Mouse (Mus musculus): ENCODE measurements around the gene Hip1r. TPM values are rescaled to one million over a fixed set of nuclear protein-coding genes. Genes with fewer than 3 reads are reported as not detected.

Hip1r gene
- polyA plus RNA-seq, 1 experiment from 2014 or later = 62.0 TPM

- POLR2A ChIA-PET = interaction anchor here (1.5 to 3.8 kb wide), 2 partner anchors 74 to 82 kb away, joined by 4 to 12 read pairs; no protein-coding TSS in a partner anchor
- no peak for DNase-seq (ENCODE audit: low read depth, low spot score)
- CTCF ChIA-PET = interaction anchor here (6.8 kb wide), 1 partner anchor 83 kb away, joined by 51 read pairs; no protein-coding TSS in a partner anchor
Measured at GRCm38 (mm10) chr5:124002876-124003275, 29.4 kb downstream of the Hip1r start.

GRCm38 (mm10) chr5:124003375-124003774, 29.9 kb downstream of the Hip1r start:
- ChIA-PET CTCF (interaction anchor here (2.1 to 6.8 kb wide), 2 partner anchors 71 to 82 kb away, joined by 7 to 51 read pairs; no protein-coding TSS in a partner anchor), POLR2A (interaction anchor here (1.5 to 3.8 kb wide), 2 partner anchors 74 to 82 kb away, joined by 4 to 12 read pairs; no protein-coding TSS in a partner anchor)
- no peak for DNase-seq (ENCODE audit: low read depth, low spot score)
- ATAC-seq = no peak
- in situ Hi-C loops (cut with MboI; ENCODE audit: low pct_unique_long_range_greater_than_20kb) = loop anchor here (5.0 kb wide), 1 partner anchor 79 kb away; no protein-coding TSS in a partner anchor
- no peak for TF ChIP-seq CTCF (IDR thresholded peaks at IDR 0.05)
- no peaks in the 10 kb centered on the region for H3K27me3 ChIP-seq

More at GRCm38 (mm10) chr5:124002876-124003275, 29.4 kb downstream of the Hip1r start:
- H3K27me3 ChIP-seq = no peaks in the 10 kb centered on the region
- ATAC-seq = no peak
- TF ChIP-seq CTCF (IDR thresholded peaks at IDR 0.05) = no peak
- in situ Hi-C loops (cut with MboI; ENCODE audit: low pct_unique_long_range_greater_than_20kb) = loop anchor here (5.0 kb wide), 1 partner anchor 79 kb away; no protein-coding TSS in a partner anchor

- POLR2A ChIA-PET = interaction anchor here (0.8 to 3.8 kb wide), 5 partner anchors 10 to 107 kb away, joined by 3 to 12 read pairs (median 3); partner anchors contain the start of gene Ogfod2
- ATAC-seq = no peak
- CTCF ChIA-PET = interaction anchor here (2.1 to 6.8 kb wide), 3 partner anchors 24 to 81 kb away, joined by 7 to 51 read pairs (median 20); no protein-coding TSS in a partner anchor
- no peak for DNase-seq (ENCODE audit: low read depth, low spot score)
- no peaks in the 10 kb centered on the region for H3K27me3 ChIP-seq
- in situ Hi-C loops (cut with MboI; ENCODE audit: low pct_unique_long_range_greater_than_20kb) = loop anchor here (5.0 kb wide), 1 partner anchor 78 kb away; no protein-coding TSS in a partner anchor
- TF ChIP-seq CTCF (IDR thresholded peaks at IDR 0.05) = no peak
Measured at GRCm38 (mm10) chr5:124004356-124005150, 31.1 kb downstream of the Hip1r start.

GRCm38 (mm10) chr5:124005151-124005500, 31.7 kb downstream of the Hip1r start:
- in situ Hi-C loops (cut with MboI; ENCODE audit: low pct_unique_long_range_greater_than_20kb) = no loop called here

GRCm38 (mm10) chr5:124005591-124005990, 32.2 kb downstream of the Hip1r start:
- no peaks in the 10 kb centered on the region for H3K27me3 ChIP-seq
- TF ChIP-seq CTCF (IDR thresholded peaks at IDR 0.05) = no peak
- POLR2A ChIA-PET = interaction anchor here (0.7 to 3.8 kb wide), 3 partner anchors 24 to 79 kb away, joined by 5 to 12 read pairs (median 5); no protein-coding TSS in a partner anchor
- CTCF ChIA-PET = interaction anchor here (2.1 to 4.0 kb wide), 4 partner anchors 10 to 80 kb away, joined by 7 to 20 read pairs (median 12); no protein-coding TSS in a partner anchor
- in situ Hi-C loops (cut with MboI; ENCODE audit: low pct_unique_long_range_greater_than_20kb) = no loop called here
- DNase-seq (ENCODE audit: low read depth, low spot score) (no peak), ATAC-seq (no peak)

More at GRCm38 (mm10) chr5:124005151-124005500, 31.7 kb downstream of the Hip1r start:
- ATAC-seq (no peak), DNase-seq (ENCODE audit: low read depth, low spot score) (no peak)
- ChIA-PET POLR2A (interaction anchor here (0.7 to 3.8 kb wide), 4 partner anchors 11 to 107 kb away, joined by 3 to 12 read pairs (median 4); partner anchors contain the start of gene Ogfod2), CTCF (interaction anchor here (2.1 to 6.8 kb wide), 3 partner anchors 24 to 80 kb away, joined by 7 to 51 read pairs (median 20); no protein-coding TSS in a partner anchor)
- no peaks in the 10 kb centered on the region for H3K27me3 ChIP-seq
- TF ChIP-seq CTCF (IDR thresholded peaks at IDR 0.05) = no peak

GRCm38 (mm10) chr5:124006082-124006873, 32.9 kb downstream of the Hip1r start:
- in situ Hi-C loops (cut with MboI; ENCODE audit: low pct_unique_long_range_greater_than_20kb) = no loop called here
- ATAC-seq (no peak), DNase-seq (ENCODE audit: low read depth, low spot score) (no peak)
- ChIA-PET POLR2A (interaction anchor here (0.7 to 3.8 kb wide), 5 partner anchors 18 to 79 kb away, joined by 3 to 12 read pairs (median 5); no protein-coding TSS in a partner anchor), CTCF (interaction anchor here (1.0 to 4.0 kb wide), 6 partner anchors 9 to 79 kb away, joined by 3 to 20 read pairs (median 6); partner anchors contain the start of gene Vps37b)
- TF ChIP-seq CTCF (IDR thresholded peaks at IDR 0.05) = no peak
- H3K27me3 ChIP-seq = no peaks in the 10 kb centered on the region

- CTCF ChIA-PET = interaction anchor here (1.0 to 4.0 kb wide), 6 partner anchors 8 to 78 kb away, joined by 3 to 20 read pairs (median 6); partner anchors contain the start of gene Vps37b
- POLR2A ChIA-PET = interaction anchor here (0.7 to 1.7 kb wide), 6 partner anchors 11 to 86 kb away, joined by 3 to 5 read pairs (median 3); no protein-coding TSS in a partner anchor
- DNase-seq (ENCODE audit: low read depth, low spot score) (peak; percentile 100), ATAC-seq (peak; percentile 91)
- no peaks in the 10 kb centered on the region for H3K27me3 ChIP-seq
- TF ChIP-seq CTCF (IDR thresholded peaks at IDR 0.05) = no peak
- in situ Hi-C loops (cut with MboI; ENCODE audit: low pct_unique_long_range_greater_than_20kb) = no loop called here
Measured at GRCm38 (mm10) chr5:124006891-124007491, 33.6 kb downstream of the Hip1r start.

GRCm38 (mm10) chr5:124010077-124010476, 36.6 kb downstream of the Hip1r start:
- TF ChIP-seq CTCF (IDR thresholded peaks at IDR 0.05) = no peak
- ATAC-seq = no peak
- POLR2A ChIA-PET = interaction anchor here (0.5 to 0.7 kb wide), 2 partner anchors 10 to 21 kb away, joined by 3 to 4 read pairs; no protein-coding TSS in a partner anchor
- DNase-seq (ENCODE audit: low read depth, low spot score) = no peak
- CTCF ChIA-PET = no interaction called here
- in situ Hi-C loops (cut with MboI; ENCODE audit: low pct_unique_long_range_greater_than_20kb) = no loop called here
- no peaks in the 10 kb centered on the region for H3K27me3 ChIP-seq
